Mouse (Mus musculus) urinary bladder, postnatal 10 days (tissue): Measurements from ENCODE around the gene Arhgef10l.

Source experiments
- DNase-seq: peaks from one replicate; pipeline ENCODE4 v3.0.0; 2022; ENCODE audit warnings: low spot score

Gene Arhgef10l

DNA sequence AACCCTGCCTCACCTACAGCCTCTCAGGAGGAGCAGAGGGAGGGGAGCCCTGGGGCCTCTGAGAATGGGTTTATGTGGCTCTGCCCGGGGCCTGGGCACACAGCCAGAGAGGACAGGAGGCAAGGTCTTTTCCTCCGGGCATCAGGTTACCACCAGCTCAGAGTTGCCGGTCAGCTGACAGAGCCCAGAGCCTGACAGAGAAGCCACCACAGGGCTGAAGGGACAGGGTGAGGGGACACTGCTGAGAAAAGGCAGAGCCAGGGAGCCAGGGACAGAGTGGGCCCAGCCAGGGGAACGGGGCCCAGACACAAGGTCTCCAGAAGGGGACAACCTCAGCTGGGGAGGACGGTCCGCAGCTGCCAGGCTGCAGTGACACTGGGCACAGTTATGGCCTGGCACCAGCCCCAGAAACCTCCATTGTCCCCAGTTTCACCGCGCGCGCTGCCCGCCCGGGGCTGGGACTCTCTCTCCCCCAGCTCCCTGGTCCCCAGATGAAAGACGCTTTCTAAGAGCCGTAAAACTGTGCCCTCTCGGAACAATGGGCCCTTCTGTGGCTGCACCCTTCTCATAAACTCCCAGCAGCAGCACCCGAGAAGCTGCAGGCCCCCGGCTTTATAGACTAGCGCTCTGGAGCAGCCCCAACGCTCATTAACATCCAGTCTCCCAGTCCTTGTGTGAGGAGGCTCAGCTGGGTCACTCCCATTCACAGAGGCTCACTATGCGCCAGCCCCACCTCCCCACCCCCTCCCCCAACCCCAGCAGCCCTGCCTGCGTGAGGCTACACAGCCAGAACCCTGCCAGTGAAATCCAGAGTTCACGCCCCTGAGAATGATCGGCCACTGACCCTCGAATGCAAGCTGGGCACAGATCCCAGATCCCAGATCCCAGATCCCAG, 7.9 kb downstream of the Arhgef10l start:
- no peak for DNase-seq

- no peak for DNase-seq
Measured at GRCm38 (mm10) chr4:140656529-140656928, 9.3 kb downstream of the Arhgef10l start.

GRCm38 (mm10) chr4:140654798-140655197, 11.0 kb downstream of the Arhgef10l start:
- no peak for DNase-seq

GRCm38 (mm10) chr4:140653835-140654583, 11.8 kb downstream of the Arhgef10l start:
- DNase-seq = no peak

DNA sequence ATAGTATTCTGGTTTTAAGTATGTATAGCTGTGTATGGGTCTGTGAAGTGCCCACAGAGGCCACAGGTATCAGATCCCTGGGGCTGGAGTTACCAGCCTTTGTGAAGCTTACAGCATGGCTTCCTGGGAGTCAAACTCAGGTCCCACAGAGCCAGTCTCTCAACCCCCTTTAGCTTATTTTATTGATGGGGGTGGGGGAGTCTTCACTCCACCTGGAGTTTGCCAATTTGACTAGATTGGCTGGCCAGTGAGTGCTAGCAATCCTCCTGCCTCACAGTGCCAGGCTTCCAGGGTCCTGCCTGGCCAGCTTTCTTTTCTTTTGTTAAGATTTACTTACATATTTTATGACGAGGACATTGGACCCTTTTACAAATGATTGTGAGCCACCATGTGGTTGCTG, 16.1 kb downstream of the Arhgef10l start:
- DNase-seq = no peak

DNA sequence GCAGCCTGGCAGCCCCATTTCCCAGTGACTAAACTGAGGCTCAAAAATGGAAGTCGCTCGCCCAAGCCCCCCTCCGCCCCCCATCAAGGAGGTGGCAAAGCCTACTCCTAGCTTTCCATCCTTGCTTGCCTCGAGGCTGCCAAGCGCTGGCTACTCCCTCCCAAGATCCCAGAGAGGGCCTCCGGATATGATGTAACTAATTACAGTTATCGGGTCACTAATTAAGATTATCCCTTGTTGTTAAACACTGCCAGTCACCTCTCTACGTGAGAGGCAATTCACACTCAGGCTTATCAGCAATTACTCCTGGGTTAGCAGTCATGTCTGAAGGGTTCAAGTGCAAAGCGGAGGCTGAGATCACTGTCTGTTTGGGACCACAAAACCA, 16.6 kb downstream of the Arhgef10l start:
- DNase-seq = no peak

DNA sequence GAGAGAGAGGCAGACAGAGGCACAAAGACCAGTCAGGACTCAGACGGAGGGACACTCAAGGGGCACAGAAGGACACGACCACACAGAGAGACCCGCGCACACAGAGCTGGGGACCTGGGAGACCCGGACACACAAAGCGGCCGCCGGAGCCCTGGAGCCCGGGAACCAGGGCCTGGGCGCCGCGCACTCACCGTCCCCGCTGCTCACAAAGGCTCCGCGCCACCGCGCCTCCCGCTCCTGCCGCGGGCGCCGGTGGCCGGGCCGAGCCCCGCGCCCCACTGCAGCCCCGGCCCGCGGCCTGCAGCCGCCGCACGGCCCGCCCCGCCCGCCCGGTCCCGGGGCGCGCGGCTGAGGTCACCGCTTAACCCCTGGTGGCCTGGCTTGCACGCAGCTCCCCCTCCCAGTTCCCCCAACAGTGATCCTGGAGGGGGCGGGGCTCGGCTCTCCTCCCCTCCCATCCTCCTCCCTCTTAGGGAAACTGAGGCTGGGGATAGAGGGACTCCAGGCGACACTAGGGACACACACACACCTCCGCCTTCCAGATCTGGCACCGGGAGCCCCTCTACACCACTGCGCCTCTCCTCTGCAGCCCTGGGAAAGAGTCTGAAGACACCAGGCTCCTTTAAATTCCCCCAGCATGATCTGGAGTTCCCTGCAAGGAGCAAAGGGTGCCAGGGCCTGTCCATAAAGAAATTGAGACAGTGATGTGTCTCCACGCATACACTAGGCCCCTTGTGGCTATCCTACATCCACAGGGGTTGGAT, 17.2 kb downstream of the Arhgef10l start:
- DNase-seq = no peak

DNA sequence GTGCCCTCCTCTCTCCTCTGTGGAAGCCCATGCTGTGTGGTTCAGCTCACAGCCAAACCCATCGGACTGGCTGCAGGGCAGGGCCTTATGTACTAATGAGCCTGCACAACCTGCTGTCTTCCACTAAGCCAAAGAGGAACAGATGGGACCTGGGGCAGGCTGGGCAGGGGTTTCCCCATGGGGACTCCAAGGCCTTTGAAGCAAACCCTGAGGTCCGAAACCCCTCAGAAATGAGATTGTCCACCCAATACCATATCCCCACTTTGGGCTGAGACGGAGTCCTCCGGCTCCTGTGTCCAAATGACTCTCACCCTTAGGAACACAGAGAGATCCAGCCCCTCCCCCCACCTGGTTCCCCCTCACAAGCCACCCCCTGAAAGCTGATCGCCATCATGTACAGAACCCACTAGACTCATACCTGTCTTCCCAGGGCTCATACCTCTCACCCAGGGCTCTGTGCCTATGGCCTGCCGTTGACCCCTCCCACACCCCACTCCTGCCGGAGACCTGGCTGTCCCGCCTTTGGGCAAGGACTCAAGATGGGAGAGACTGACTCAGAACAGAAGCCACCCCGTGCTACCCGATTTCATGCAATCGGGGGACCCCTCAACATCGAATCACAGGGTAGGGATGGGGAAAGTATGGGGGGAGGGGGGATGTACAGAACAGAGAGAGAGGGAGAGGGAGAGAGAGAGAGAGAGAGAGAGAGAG, 17.9 kb downstream of the Arhgef10l start:
- DNase-seq = no peak

- DNase-seq = no peak
Measured at GRCm38 (mm10) chr4:140645638-140646037, 20.2 kb downstream of the Arhgef10l start.

- DNase-seq = no peak
Measured at GRCm38 (mm10) chr4:140644701-140645100, 21.1 kb downstream of the Arhgef10l start.

GRCm38 (mm10) chr4:140644276-140644675, 21.5 kb downstream of the Arhgef10l start:
- DNase-seq = no peak

DNA sequence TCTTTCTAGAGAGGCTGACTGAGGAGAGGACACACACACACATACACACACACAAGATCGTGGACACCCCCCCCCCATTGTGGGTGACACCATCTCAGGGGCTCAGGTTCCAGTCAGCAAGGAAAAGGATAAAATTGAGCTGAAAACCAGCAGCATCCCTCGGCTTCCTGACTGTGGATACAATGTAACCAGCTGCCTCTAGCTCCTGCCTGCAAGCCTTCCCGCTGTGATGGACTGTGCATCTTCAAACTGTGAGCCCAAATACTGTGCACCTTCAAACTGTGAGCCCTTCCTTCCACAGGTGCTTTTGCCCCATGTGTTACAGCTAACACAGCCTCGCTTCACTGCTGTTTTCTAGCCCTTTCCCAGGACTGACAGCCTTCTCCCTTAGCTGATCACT, 23.4 kb downstream of the Arhgef10l start:
- no peak for DNase-seq

DNA sequence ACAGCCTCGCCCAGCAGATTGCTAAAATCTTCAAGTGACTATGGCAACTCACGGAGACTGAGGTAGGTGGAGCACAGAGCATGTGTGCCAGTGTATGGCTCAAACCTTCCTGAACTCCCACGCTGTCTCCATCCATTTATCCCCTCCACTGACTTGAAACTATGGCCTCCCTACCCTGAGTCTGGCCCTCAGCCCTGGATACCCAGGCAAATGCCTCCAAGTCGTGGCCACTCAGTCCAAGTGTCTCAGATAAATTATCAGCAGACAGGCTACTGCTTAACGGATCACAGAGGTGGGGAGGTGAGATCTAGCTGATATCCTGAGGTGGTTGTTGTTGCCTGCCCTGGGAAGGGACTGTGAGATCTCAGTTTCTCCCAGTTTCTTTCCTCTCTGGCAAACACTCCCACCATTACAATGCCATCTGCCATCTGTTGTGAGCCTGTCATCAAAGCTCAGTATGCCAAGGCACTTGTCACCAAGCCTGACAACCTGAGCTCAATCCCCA, 24.3 kb downstream of the Arhgef10l start:
- DNase-seq = no peak

GRCm38 (mm10) chr4:140640668-140641067, 25.1 kb downstream of the Arhgef10l start:
- DNase-seq = no peak

DNA sequence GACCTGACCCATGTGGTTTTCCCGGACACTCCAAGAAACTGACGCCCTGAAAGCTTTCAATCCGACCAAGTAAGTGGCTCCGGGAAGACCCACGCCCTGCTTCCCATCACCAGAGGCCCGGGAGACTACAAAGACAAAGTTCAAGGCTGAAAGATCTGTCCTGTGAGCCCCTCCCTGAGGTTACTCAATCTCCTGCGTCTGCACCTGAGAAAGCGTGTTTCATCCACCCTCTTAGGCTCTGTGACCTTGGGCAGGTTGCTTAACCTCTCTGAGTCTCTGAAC, 25.6 kb downstream of the Arhgef10l start:
- no peak for DNase-seq

DNA sequence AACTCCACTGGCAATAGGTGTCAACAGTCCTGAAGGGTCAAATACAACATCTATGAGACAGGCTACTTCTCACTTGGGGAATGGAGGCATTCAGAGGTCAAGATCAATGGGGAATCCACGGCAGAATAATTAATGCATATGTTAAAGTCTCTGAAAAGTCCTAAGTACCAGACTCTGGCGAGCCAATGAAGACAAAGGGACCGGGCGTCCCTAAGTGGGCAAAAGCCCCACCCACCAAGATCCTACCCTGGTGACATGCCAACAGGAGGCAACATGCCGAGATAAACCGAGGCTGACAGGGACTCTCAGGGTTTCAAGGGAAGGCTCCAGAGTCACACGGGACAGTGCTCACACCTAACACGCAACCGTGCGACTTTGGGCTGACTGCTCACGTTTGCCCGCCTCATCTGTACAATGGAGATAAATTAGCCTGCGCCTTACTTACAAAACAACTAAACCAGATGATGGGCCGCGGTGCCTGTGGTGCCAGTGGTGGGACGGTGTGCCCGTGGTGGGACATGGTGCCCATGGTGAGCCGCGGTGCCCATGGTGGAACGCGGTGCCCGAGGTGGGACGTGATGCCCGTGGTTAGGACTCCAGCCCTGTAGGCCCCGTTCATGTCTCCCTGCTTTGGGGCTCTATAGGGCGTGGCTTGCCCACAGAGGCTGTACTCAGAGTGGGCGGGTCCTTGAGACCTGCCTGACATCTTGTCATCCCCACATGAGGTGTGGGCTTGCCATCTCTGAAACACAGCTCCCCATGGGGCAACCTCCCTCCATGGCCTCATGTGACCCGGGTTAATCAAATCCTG, 26.2 kb downstream of the Arhgef10l start:
- DNase-seq = no peak

GRCm38 (mm10) chr4:140638591-140638990, 27.2 kb downstream of the Arhgef10l start:
- no peak for DNase-seq

DNA sequence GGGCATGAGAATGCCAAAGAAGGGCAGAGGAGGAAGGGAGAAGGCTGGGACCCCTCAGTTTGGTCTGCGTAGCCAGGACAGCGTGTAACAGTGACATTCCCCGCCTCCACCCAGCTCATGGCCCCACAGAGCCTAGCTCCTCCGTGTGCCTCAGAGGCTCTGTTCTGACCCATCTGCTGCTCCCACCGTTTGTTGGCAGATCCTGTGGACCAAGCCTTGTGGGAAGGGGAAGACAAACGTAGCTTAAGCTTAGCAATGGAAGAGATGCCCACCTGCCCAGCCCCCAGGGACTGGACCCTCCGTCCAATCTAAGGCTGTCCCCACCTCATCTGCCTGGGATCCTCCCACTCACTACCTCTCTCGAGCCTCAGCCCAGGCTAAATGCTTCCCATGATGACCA, 28.5 kb downstream of the Arhgef10l start:
- DNase-seq = no peak

DNA sequence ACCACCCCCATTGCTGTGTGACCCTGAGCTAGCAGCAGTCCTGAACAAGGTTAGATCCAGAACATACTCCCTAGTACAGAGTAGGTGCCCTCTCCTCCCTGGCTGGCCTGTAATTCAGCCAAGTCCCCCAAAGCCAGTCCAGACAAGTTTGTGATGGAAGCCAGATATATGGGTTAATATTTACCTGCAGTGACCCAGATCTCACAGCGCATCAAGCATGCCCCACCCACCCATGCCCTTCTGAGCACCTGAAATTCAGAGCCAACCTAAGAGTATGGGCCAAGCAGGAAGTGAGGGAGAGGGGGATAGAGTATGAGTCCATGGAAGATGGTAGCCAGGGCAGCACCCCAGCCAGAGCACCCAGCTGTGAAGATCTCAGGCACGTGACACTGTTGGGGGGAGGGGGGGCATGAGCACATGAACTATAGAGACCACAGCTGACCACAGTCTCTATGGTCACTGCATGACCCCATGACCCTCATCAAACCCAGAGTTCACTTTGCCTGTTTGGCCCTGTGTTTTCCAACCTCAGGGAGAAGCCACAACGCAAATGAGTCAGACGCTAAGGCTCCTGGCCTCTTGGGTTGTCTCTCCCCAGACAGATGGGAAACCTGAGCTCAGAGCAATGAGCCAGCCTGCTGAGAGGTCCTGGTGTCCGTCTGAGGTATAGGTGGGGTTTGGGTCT, 29.4 kb downstream of the Arhgef10l start:
- DNase-seq = no peak

DNA sequence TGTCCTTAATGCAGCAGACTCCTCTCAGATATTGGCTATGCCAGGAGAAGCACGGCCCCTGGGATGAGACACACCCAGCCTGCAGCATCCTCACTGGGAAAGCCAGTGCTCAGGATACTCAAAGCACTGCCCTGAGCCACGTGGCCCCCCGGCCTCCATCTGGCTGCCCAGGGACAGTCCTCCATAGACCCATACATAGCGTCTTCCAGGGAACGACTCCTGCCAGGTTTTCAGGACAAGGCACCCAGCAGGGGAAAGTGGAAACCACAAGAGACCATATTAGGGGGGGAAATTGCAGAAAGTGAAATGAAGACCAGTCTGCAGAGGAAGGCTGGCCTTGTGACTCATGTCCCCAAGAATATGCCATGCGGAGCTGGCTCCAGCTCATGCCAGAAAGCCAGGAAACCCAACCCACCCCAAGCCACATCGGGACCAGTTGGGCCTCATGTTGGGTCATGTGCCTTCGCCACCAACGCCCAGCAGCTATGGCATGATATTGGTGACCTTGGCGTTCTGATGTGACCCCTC, 30.9 kb downstream of the Arhgef10l start:
- DNase-seq = no peak
